Mouse (Mus musculus): ENCODE results near the gene Hydin.

DNA sequence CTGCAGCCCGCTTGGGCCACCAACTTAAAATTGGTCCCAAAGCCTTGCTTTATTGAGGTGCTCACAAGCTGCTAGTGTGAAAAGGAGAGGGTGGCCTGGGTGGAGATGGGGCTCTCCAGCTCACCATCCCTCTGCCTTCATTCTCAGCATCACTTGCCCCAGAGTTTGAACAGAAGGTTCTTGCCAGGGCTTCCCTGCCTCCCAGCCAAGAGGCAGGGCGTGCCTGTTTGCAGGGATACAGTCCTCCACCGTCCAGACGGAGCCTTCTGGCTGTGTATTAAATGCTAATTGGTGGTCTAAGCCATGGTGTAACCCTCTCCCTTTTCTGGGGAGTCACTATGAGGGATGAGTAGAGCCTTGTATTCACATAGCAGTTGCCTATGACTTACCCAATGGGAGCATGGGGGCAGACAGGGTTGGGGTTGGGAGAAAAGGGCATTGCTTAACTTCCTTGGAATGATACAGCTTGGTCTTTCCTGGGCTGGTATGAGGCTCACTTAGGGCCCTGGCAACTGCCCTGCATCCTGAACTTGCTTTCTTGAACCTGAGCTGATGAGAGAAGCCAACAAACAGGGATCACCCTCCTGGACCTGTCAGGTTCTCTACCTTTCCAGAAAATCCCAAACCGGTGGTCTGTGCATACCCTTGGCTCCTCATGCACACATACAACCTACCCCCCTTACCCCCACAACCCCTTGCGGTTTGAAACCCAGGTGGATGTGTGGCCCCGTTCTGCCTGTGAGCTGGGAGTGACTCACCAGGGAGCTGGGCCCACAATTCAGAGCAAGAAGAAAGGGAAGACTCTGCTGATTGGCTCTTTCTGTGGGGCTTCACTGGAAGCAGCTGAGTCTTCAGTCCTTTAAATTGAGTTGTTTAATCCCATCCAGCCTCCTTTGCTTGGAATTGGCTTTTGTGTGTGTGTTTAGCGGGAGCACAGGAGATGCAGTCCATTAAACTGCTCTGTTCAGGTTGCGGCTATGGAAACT lies 387.6 kb downstream of the Hydin start:
- TF ChIP-seq CTCF (IDR thresholded peaks at IDR 0.05; ENCODE audit: borderline replicate concordance, insufficient read depth, low read depth, low read length) (no peak), POLR2A (IDR thresholded peaks at IDR 0.05; ENCODE audit: borderline replicate concordance, insufficient read depth, low read length) (no peak)
